Mouse (Mus musculus): ENCODE results near the gene Aftph.

- no peak for TF ChIP-seq POLR2A (IDR thresholded peaks at IDR 0.05; ENCODE audit: insufficient read depth, low read length)
- no peak for TF ChIP-seq CTCF (IDR thresholded peaks at IDR 0.05; ENCODE audit: low read depth, low read length)
Measured at GRCm38 (mm10) chr11:20650006-20650639, 91.3 kb downstream of the Aftph start.

Data from ES-Bruce4 (cell line).